Mouse (Mus musculus) Patski (cell line): Measurements from ENCODE around the gene Lin37. TPM values are rescaled to one million over a fixed set of nuclear protein-coding genes. Genes with fewer than 3 reads are reported as not detected.

Experiments
- ATAC-seq: fragments of 100-300 bp; one replicate; pipeline ENCODE4 v1.8.0; 2021
- CTCF ChIA-PET: fragments of 350-600 bp; sonication (Branson Sonifier 250); formaldehyde crosslinking; loops from one replicate; lab custom pipeline; 2022; ENCODE audit warnings: inconsistent platforms; lab: Charles Lee
- POLR2A ChIA-PET: fragments of 350-600 bp; sonication (Branson Sonifier 250); formaldehyde crosslinking; loops from one replicate; lab custom pipeline; 2022; ENCODE audit warnings: antibody characterized with exemption, inconsistent platforms; lab: Charles Lee
- DNase-seq: peaks from one replicate; pipeline ENCODE4 v3.0.0-alpha.2; 2011; ENCODE audit warnings: low read depth, low spot score
- H3K27me3 ChIP-seq: fragments of 371-371 bp; one replicate; pipeline ENCODE4 v1.5.1; 2021
- CTCF ChIP-seq: fragments of 100-300 bp; IDR thresholded peaks from one replicate; pipeline ENCODE4 v1.5.1; 2021
- in situ Hi-C: fragments of 300-500 bp; cut with MboI; formaldehyde crosslinking; loops from 3 replicates; pipeline ENCODE4 v1.11.1; 2018; ENCODE audit warnings: low pct_unique_long_range_greater_than_20kb, mixed read lengths
- polyA plus RNA-seq: library from polyadenylated mRNA; unstranded; gene quantifications from one replicate; pipeline ENCODE4 v1.2.3, GENCODE M21; 2021

Lin37 gene
- 36.4 TPM for polyA plus RNA-seq

DNA sequence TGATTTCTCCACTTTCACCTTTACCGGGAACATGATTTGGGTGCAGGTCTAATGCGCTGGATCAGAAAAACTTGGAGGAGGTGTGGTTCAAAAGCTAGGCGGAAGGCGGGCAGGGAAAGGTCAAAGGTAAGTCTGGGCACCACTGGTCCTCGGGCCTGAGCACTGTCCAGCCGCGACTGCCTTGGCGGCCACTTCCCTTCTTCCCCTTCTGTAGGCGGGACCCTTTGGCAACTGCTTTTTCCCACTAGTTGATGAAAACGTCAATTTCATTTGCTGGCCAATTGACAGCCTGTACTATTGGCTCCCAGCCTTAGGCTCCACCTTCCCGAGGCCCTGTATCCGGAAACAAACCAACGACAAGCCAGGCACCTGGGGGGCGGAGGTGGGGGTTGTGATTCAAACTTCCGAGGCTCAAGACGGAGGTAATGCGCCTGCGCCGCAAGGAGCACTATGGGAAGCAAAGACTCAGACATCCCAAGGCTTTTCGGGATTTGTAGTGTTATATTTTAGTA, at the start of gene Lin37:
Gene Lin37, minus strand, starts transcription at position 396 of the 512 bp plus-strand sequence.
- DNase-seq, result peak; percentile 95
- peak; percentile 83 for ATAC-seq
- TF ChIP-seq CTCF, result no peak
- POLR2A ChIA-PET, result interaction anchor here (0.5 to 1.5 kb wide), 3 partner anchors 8 to 202 kb away, joined by 3 read pairs; no protein-coding TSS in a partner anchor
- CTCF ChIA-PET, result no interaction called here
- H3K27me3 ChIP-seq, result no peaks in the 10 kb centered on the region
- in situ Hi-C loops, result loop anchor here (10.0 kb wide), 1 partner anchor 1735 kb away; the partner anchor contains the start of gene Ech1

DNA sequence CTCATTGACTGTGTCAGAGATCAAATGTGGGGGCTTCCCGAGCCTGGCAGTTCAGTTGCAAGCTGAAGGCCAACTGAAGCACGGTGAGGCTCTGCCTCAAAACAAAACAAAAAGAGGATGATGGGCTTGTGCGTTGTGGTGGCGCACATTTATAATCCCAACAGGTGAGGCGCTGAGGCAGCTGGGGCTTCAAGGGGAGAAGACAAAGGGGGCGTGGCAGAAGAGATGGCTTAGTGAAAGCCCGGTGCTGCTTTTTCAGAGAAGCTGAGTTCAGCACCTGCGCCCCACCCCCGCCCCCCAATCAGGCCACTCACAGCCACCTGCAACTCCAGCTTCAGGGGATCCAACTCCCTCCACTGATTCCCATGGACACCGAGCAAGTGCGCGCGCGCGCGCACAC, 48.8 kb upstream of the Lin37 start:
- in situ Hi-C loops, result no loop called here
- POLR2A ChIA-PET, result interaction anchor here (0.6 to 1.8 kb wide), 2 partner anchors 20 to 197 kb away, joined by 3 to 5 read pairs; partner anchors contain the start of gene Kmt2b
- ATAC-seq (no peak), DNase-seq (no peak)
- CTCF ChIA-PET, result interaction anchor here (1.1 to 9.3 kb wide), 4 partner anchors 9 to 117 kb away, joined by 3 to 65 read pairs (median 8); partner anchors contain the start of gene Kmt2b
- no peak for TF ChIP-seq CTCF
- H3K27me3 ChIP-seq, result no peaks in the 10 kb centered on the region

DNA sequence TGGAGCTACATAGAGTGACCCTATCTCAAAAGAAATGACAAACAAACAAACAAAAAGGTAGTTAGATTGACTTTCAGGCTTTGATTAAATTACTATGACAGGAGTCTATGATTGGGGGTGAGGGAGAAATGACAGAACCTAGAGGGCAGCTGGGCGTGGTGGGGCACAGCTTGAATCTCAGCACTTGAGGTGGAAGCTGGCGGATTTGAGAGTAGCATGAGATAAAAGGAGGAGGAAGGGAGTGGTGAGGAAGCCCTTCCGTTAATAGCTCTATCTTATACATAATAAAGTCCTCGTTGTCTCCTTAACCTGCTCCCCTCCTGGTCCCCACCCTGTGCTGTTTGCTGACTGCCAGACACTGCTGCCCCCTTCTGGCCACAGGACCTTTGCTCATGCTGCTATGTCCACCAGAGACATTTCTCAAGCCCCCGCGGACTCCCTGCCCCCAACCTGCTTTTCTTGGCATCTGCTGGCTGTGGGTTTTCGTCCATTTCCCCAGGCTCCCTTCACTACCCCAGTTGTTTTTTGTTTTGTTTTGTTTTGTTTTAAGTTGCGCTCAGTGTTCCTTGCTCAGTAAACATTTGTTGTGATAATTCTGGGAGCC, 48.2 kb upstream of the Lin37 start:
- in situ Hi-C loops, result no loop called here
- no peak for ATAC-seq
- TF ChIP-seq CTCF, result peak; percentile 86

DNA sequence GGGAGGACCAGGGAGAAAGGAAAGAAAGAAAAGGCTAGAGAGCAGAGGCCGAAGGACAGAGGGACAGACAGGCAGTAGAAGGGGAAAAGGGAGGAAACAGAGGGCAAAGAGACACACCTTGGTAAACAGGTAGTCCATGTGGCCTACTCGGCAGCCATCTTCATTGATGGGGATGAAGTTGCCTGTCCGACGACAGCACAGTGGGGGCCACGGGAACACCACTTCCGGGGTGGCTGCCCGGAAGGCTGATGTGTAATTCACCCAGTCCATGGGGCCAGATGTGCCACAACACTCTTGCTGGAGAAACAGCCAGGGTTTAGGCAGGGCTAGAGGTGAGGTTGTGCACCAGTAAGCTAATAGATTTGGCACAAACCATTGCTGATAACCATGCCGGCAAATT, 45.3 kb upstream of the Lin37 start:
- no peak for TF ChIP-seq CTCF
- ATAC-seq, result no peak
- no peak for DNase-seq
- ChIA-PET CTCF (interaction anchor here (1.0 to 9.3 kb wide), 3 partner anchors 9 to 64 kb away, joined by 3 to 65 read pairs (median 29); partner anchors contain the start of genes Kmt2b and Upk1a), POLR2A (interaction anchor here (0.8 kb wide), 1 partner anchor 20 kb away, joined by 3 read pairs; no protein-coding TSS in a partner anchor)
- in situ Hi-C loops, result no loop called here
- H3K27me3 ChIP-seq, result no peaks in the 10 kb centered on the region

More for the DNA sequence above, 48.2 kb upstream of the Lin37 start:
- DNase-seq, result no peak
- ChIA-PET POLR2A (interaction anchor here (1.8 kb wide), 1 partner anchor 20 kb away, joined by 5 read pairs; the partner anchor contains the start of gene Kmt2b), CTCF (interaction anchor here (1.1 to 9.3 kb wide), 4 partner anchors 10 to 117 kb away, joined by 3 to 65 read pairs (median 8); partner anchors contain the start of gene Kmt2b)
- no peaks in the 10 kb centered on the region for H3K27me3 ChIP-seq

DNA sequence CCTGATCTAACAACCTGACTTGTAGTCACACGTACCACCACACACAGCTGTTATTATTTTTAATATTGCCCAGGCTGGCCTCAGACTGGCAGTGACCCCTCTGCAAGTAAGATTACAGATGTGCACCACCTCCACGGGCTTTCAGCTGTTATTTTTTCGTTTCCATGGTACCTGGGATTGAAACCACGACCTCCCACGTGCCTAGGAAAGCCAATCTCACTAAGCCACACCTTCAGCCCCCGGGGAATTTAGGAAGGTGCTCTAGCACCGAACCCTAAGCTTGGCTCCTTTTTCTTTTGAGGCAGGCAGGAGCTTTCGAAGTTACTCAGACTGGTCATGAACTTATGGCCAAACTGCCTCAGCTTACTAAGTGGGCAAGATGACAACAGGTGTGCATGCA, 44.8 kb upstream of the Lin37 start:
- ChIA-PET CTCF (interaction anchor here (1.0 to 9.3 kb wide), 3 partner anchors 9 to 64 kb away, joined by 3 to 65 read pairs (median 29); partner anchors contain the start of genes Kmt2b and Upk1a), POLR2A (interaction anchor here (0.8 kb wide), 1 partner anchor 21 kb away, joined by 3 read pairs; no protein-coding TSS in a partner anchor)
- in situ Hi-C loops, result no loop called here
- DNase-seq, result no peak
- no peak for ATAC-seq
- no peak for TF ChIP-seq CTCF
- H3K27me3 ChIP-seq, result no peaks in the 10 kb centered on the region

DNA sequence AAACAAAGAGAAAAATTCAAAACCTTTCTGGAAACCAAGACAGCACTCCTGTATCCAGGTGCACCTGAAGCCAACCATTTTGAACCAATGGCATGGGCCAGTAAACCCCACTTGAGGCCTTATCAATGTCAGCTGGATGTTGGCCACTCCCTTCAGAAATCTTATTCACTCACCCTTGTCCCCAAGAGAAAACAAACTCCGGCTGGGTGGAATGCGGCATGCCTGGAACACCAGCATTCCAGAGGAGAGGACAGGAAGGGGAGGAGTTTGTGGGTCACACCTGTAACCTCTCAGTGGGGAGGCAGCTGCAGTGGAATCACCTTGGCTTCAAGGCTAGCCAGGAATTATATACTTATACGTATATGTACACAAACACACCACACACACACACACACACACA, 42.9 kb upstream of the Lin37 start:
- H3K27me3 ChIP-seq, result no peaks in the 10 kb centered on the region
- in situ Hi-C loops, result no loop called here
- ATAC-seq (no peak), DNase-seq (no peak)
- TF ChIP-seq CTCF, result no peak
- ChIA-PET CTCF (interaction anchor here (4.2 to 9.3 kb wide), 2 partner anchors 11 to 12 kb away, joined by 29 to 65 read pairs; partner anchors contain the start of genes Kmt2b and Upk1a), POLR2A (no interaction called here)

DNA sequence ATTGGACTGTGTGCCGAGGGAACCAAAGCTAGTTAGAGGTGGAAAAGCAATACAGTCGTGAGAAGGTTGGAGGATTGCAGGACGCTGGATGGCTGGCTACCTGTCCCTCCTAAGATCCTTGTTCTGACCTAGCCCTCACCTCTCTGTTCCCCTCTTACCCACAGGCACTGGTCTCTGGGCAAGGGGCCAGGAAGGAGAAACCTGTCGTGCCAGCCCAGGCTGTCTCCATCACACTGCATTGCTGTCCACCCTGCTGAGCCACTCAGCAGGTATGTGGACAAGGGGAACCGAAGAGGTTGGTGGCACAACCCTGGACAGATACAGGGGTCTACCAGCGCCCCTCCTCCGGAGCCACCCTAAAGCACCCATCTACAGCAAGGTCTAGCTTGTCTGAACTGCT, 41.0 kb upstream of the Lin37 start:
- ATAC-seq (no peak), DNase-seq (no peak)
- no peak for TF ChIP-seq CTCF
- POLR2A ChIA-PET, result interaction anchor here (0.6 kb wide), 1 partner anchor 10 kb away, joined by 4 read pairs; no protein-coding TSS in a partner anchor
- no peaks in the 10 kb centered on the region for H3K27me3 ChIP-seq
- CTCF ChIA-PET, result interaction anchor here (0.8 to 9.3 kb wide), 3 partner anchors 10 to 17 kb away, joined by 3 to 65 read pairs (median 5); partner anchors contain the start of gene Kmt2b
- in situ Hi-C loops, result no loop called here

DNA sequence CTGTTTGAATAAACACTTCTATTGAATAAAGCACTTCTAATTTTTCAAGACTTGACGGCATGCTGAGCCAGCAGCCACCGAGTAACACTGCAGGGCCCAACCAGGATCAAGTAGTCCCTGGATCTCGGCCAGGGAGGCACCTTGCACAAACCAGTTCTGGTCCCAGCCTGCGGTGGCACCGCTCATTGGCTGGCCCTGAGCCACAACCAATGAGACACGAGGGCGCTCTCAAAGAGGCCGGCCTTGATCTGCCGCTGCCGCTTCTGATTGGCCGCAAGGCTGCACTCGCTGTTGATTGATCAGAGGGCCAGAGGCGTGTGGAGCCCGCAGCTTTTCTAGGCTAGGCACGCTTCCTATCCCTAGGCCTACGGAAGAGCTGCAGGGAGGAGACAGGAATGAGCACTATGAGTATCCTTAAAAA, 40.3 kb upstream of the Lin37 start:
- peak; percentile 84 for ATAC-seq
- CTCF ChIA-PET, result interaction anchor here (9.3 kb wide), 1 partner anchor 9 kb away, joined by 65 read pairs; the partner anchor contains the start of gene Kmt2b
- in situ Hi-C loops, result no loop called here

DNA sequence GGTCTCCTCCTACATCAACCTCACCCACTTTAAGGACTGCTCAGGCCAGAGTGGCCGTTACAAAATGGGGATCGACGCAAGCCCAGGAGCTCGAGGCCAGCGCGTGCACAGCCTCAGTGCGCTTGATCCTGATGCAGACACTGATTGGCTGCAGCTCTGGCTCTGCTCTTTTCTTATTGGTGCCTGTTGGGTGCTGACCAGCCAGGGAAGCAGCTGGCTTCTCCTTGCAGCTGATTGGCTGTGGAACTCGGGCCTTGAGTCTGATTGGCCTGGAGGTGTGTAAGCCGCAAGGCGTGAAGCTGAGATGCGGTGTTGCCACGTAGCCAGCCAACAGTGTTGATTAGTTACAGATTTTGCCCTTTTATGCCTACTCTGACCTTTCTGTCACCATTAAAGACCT, 39.1 kb upstream of the Lin37 start, which contains the start of gene Zbtb32:
Gene Zbtb32, minus strand, starts transcription at position 124 of the 400 bp plus-strand sequence.
- ChIA-PET POLR2A (no interaction called here), CTCF (interaction anchor here (1.8 kb wide), 2 partner anchors 9 to 15 kb away, joined by 8 to 9 read pairs; no protein-coding TSS in a partner anchor)
- in situ Hi-C loops, result no loop called here
- no peak for TF ChIP-seq CTCF
- ATAC-seq (no peak), DNase-seq (no peak)
- no peaks in the 10 kb centered on the region for H3K27me3 ChIP-seq

More for the DNA sequence above, 40.3 kb upstream of the Lin37 start:
- no peak for TF ChIP-seq CTCF
- peak; percentile 68 for DNase-seq
- H3K27me3 ChIP-seq, result no peaks in the 10 kb centered on the region
- POLR2A ChIA-PET, result no interaction called here

DNA sequence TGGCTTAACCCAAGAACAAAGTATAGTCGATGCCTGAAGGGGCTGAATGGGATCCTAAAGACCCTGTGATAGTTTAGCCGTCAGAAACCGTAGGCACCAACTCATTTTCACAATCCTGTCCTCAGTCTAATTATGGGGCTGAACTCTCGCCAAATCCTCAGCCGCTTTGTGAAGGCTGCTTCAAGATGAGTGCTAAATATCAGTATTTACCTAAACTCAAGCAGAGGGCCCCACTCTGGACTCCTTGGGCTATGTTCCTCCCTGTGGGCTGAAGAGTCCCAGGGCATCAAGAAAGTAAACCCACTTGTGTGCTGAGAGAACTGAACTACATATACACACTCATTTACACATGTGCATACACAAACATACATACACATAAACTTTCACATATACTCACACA, 37.2 kb upstream of the Lin37 start:
- ChIA-PET CTCF (no interaction called here), POLR2A (no interaction called here)
- no peaks in the 10 kb centered on the region for H3K27me3 ChIP-seq
- no peak for TF ChIP-seq CTCF
- no peak for ATAC-seq
- DNase-seq, result no peak
- in situ Hi-C loops, result no loop called here
